Mouse (Mus musculus): ENCODE data around the gene Btbd16. TPM values are rescaled to one million over a fixed set of nuclear protein-coding genes. Genes with fewer than 3 reads are reported as not detected.
A peak's percentile ranks its signal among the peaks of the same experiment; 100 is the strongest.

Gene Btbd16
- total and polyA plus RNA-seq, 2 experiments = 0.06 TPM; not detected in 1

DNA sequence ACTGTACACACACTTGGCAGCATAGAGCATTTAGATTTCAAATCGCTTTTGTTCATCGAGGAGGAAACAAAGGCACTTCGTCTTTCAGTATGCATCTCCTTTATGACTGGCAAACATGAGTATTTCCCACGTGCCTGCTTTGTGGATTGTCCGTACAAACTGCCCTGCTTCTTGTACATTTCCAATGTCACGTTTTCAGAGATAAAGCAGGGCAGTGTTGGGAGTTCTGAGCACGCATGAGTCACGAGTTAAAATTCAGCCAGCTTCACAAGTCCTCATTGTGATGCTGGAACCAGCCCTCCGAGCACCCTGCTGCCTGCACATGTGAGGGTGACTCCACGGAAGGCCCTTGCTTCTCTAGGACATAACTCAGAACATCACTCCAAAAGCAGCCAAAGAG lies 45.8 kb downstream of the Btbd16 start:
- no peak for DNase-seq (ENCODE audit: extremely low read depth, low read depth, low spot score)
- Histone ChIP-seq H3K9ac (ENCODE audit: low read depth, low read length) (no peak overlapping the region), H3K27me3 (ENCODE audit: control insufficient read depth, insufficient read depth, low read length) (peaks cover 5% of the 10 kb centered on the region; the same call in 1 of the 2 replicates), H3K36me3 (ENCODE audit: control insufficient read depth, insufficient read depth, low read length) (no peaks in the 10 kb centered on the region), H3K4me3 (ENCODE audit: insufficient read depth, low read depth, low read length) (no peak overlapping the region), H3K79me2 (ENCODE audit: control insufficient read depth, insufficient read depth, low read length) (no peaks in the 10 kb centered on the region), H3K4me1 (ENCODE audit: control insufficient read depth, insufficient read depth, low read length) (no peaks in the 10 kb centered on the region), H3K27ac (replicated peaks; ENCODE audit: insufficient read depth, low read depth, low read length) (no peak overlapping the region)
- TF ChIP-seq POLR2A (IDR thresholded peaks at IDR 0.05; ENCODE audit: extremely low read depth, insufficient read depth, low read length) = no peak
- TF ChIP-seq CTCF (IDR thresholded peaks at IDR 0.05; ENCODE audit: low read depth, low read length) = no peak
- WGBS = 77% methylated on average over 10 of the region's 10 CpGs

- Histone ChIP-seq H3K27me3 (ENCODE audit: control insufficient read depth, insufficient read depth, low read length) (peaks cover 2% of the 10 kb centered on the region; the same call in 1 of the 2 replicates), H3K9ac (ENCODE audit: low read depth, low read length) (no peak overlapping the region), H3K4me3 (ENCODE audit: insufficient read depth, low read depth, low read length) (no peak overlapping the region), H3K4me1 (ENCODE audit: control insufficient read depth, insufficient read depth, low read length) (no peaks in the 10 kb centered on the region), H3K79me2 (ENCODE audit: control insufficient read depth, insufficient read depth, low read length) (no peaks in the 10 kb centered on the region), H3K27ac (replicated peaks; ENCODE audit: insufficient read depth, low read depth, low read length) (no peak overlapping the region), H3K36me3 (ENCODE audit: control insufficient read depth, insufficient read depth, low read length) (no peaks in the 10 kb centered on the region)
- TF ChIP-seq CTCF (IDR thresholded peaks at IDR 0.05; ENCODE audit: low read depth, low read length) (no peak), POLR2A (IDR thresholded peaks at IDR 0.05; ENCODE audit: extremely low read depth, insufficient read depth, low read length) (no peak)
- WGBS = 69% methylated on average over 9 of the region's 9 CpGs
- no peak for DNase-seq (ENCODE audit: extremely low read depth, low read depth, low spot score)
These were observed 50.1 kb downstream of the Btbd16 start for GRCm38 (mm10) chr7:130823992-130824391.

DNA sequence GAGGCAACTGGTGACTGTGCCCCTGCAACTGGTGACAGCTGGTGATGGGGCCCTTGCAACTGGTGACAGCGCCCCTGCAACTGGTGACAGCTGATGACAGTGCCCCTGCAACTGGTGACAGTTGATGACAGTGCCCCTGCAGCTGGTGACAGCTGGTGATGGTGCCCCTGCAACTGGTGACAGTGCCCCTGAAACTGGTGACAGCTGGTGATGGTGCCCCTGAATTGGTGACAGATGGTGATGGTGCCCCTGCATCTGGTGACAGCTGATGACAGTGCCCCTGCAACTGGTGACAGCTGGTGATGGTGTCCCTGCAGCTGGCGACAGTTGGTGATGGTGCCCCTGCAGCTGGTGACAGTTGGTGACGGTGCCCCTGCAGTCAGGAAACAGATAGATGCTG lies 52.5 kb downstream of the Btbd16 start:
- H3K27ac ChIP-seq (replicated peaks; ENCODE audit: insufficient read depth, low read depth, low read length) = no peak overlapping the region
- no peaks in the 10 kb centered on the region; the same call in 1 of the 2 replicates for H3K27me3 ChIP-seq (ENCODE audit: control insufficient read depth, insufficient read depth, low read length)
- 80% methylated on average over 3 of the region's 3 CpGs for WGBS
- no peaks in the 10 kb centered on the region for H3K36me3 ChIP-seq (ENCODE audit: control insufficient read depth, insufficient read depth, low read length)
- no peaks in the 10 kb centered on the region for H3K79me2 ChIP-seq (ENCODE audit: control insufficient read depth, insufficient read depth, low read length)
- DNase-seq (ENCODE audit: extremely low read depth, low read depth, low spot score) = no peak
- no peaks in the 10 kb centered on the region for H3K4me1 ChIP-seq (ENCODE audit: control insufficient read depth, insufficient read depth, low read length)
- TF ChIP-seq POLR2A (IDR thresholded peaks at IDR 0.05; ENCODE audit: extremely low read depth, insufficient read depth, low read length) (no peak), CTCF (IDR thresholded peaks at IDR 0.05; ENCODE audit: low read depth, low read length) (no peak)
- H3K9ac ChIP-seq (ENCODE audit: low read depth, low read length) = no peak overlapping the region
- H3K4me3 ChIP-seq (ENCODE audit: insufficient read depth, low read depth, low read length) = no peak overlapping the region

DNA sequence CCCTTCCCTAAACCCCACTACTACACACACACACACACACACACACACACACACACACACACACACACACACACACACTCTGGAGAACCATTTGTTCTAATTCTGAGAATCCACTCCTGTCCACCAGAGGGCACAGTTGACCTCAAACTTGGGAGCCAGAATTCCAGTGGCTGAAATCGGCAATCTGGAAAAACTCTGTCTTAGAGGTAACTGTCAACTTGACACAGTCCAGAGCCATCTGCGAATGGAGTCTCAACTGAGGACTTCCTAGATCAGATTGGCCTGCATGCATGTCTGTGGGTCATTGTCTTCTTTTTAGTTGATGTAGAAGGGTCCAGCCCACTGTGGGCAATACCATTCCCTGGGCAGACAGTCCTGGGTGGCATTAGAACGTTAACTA lies 53.6 kb downstream of the Btbd16 start:
- Histone ChIP-seq H3K4me1 (ENCODE audit: control insufficient read depth, insufficient read depth, low read length) (peaks cover 3% of the 10 kb centered on the region; the same call in 1 of the 2 replicates), H3K9ac (ENCODE audit: low read depth, low read length) (no peak overlapping the region), H3K4me3 (ENCODE audit: insufficient read depth, low read depth, low read length) (no peak overlapping the region), H3K36me3 (ENCODE audit: control insufficient read depth, insufficient read depth, low read length) (no peaks in the 10 kb centered on the region), H3K27ac (replicated peaks; ENCODE audit: insufficient read depth, low read depth, low read length) (no peak overlapping the region), H3K79me2 (ENCODE audit: control insufficient read depth, insufficient read depth, low read length) (no peaks in the 10 kb centered on the region), H3K27me3 (ENCODE audit: control insufficient read depth, insufficient read depth, low read length) (no peaks in the 10 kb centered on the region)
- 43% methylated on average over 3 of the region's 3 CpGs for WGBS
- no peak for TF ChIP-seq POLR2A (IDR thresholded peaks at IDR 0.05; ENCODE audit: extremely low read depth, insufficient read depth, low read length)
- TF ChIP-seq CTCF (IDR thresholded peaks at IDR 0.05; ENCODE audit: low read depth, low read length) = peak; percentile 55
- DNase-seq (ENCODE audit: extremely low read depth, low read depth, low spot score) = peak; percentile 53

GRCm38 (mm10) chr7:130827844-130828403 lies 54.1 kb downstream of the Btbd16 start:
- Histone ChIP-seq H3K9ac (ENCODE audit: low read depth, low read length) (no peak overlapping the region), H3K27ac (replicated peaks; ENCODE audit: insufficient read depth, low read depth, low read length) (no peak overlapping the region), H3K4me3 (ENCODE audit: insufficient read depth, low read depth, low read length) (no peak overlapping the region), H3K36me3 (ENCODE audit: control insufficient read depth, insufficient read depth, low read length) (no peaks in the 10 kb centered on the region), H3K4me1 (ENCODE audit: control insufficient read depth, insufficient read depth, low read length) (peaks cover 3% of the 10 kb centered on the region; the same call in 1 of the 2 replicates), H3K79me2 (ENCODE audit: control insufficient read depth, insufficient read depth, low read length) (no peaks in the 10 kb centered on the region), H3K27me3 (ENCODE audit: control insufficient read depth, insufficient read depth, low read length) (no peaks in the 10 kb centered on the region)
- 89% methylated on average over 9 of the region's 9 CpGs for WGBS
- TF ChIP-seq POLR2A (IDR thresholded peaks at IDR 0.05; ENCODE audit: extremely low read depth, insufficient read depth, low read length) (no peak), CTCF (IDR thresholded peaks at IDR 0.05; ENCODE audit: low read depth, low read length) (no peak)
- DNase-seq (ENCODE audit: extremely low read depth, low read depth, low spot score) = no peak

- no peaks in the 10 kb centered on the region for H3K36me3 ChIP-seq (ENCODE audit: control insufficient read depth, insufficient read depth, low read length)
- no peak overlapping the region for H3K9ac ChIP-seq (ENCODE audit: low read depth, low read length)
- no peaks in the 10 kb centered on the region for H3K79me2 ChIP-seq (ENCODE audit: control insufficient read depth, insufficient read depth, low read length)
- no peak for TF ChIP-seq POLR2A (IDR thresholded peaks at IDR 0.05; ENCODE audit: extremely low read depth, insufficient read depth, low read length)
- no peak for TF ChIP-seq CTCF (IDR thresholded peaks at IDR 0.05; ENCODE audit: low read depth, low read length)
- no peaks in the 10 kb centered on the region for H3K27me3 ChIP-seq (ENCODE audit: control insufficient read depth, insufficient read depth, low read length)
- H3K27ac ChIP-seq (replicated peaks; ENCODE audit: insufficient read depth, low read depth, low read length) = no peak overlapping the region
- peaks cover 3% of the 10 kb centered on the region; the same call in 1 of the 2 replicates for H3K4me1 ChIP-seq (ENCODE audit: control insufficient read depth, insufficient read depth, low read length)
- no peak for DNase-seq (ENCODE audit: extremely low read depth, low read depth, low spot score)
- WGBS = 93% methylated on average over 10 of the region's 10 CpGs
- no peak overlapping the region for H3K4me3 ChIP-seq (ENCODE audit: insufficient read depth, low read depth, low read length)
These were observed 54.6 kb downstream of the Btbd16 start for GRCm38 (mm10) chr7:130828475-130828874.

Measured in liver, adult 2 months (tissue).